Mouse (Mus musculus) CH12.LX (cell line): ENCODE measurements at regions not wholly inside any gene's neighbourhood (a gene's known extent, or its start where the extent isn't known, plus 50 kb on each side); places are given as distances from the start of the nearest gene placed in this dataset.

ENCODE experiments used
- DNase-seq: peaks from one replicate; pipeline ENCODE4 v3.0.0-alpha.2; 2013; ENCODE audit errors: extremely low read depth
- H3K27ac ChIP-seq: 2 replicates; pipeline ENCODE4 v1.5.1; 2012; ENCODE audit warnings: low read depth, mild to moderate bottlenecking, control low read depth, moderate library complexity; ENCODE audit not compliant: insufficient read depth
- H3K27me3 ChIP-seq: replicated peaks from 2 replicates; pipeline ENCODE3; 2012; ENCODE audit warnings: inconsistent platforms
- H3K36me3 ChIP-seq, 2 experiments: replicated peaks in 1 of 2; 2 replicates each; pipeline versions ENCODE3 to v1.6.1; 2012; ENCODE audit warnings: inconsistent platforms in 1 of 2, low read length in 1 of 2, mild to moderate bottlenecking in 1 of 2, mixed read lengths in 1 of 2, moderate library complexity in 1 of 2; ENCODE audit not compliant: control insufficient read depth in 1 of 2, insufficient read depth in 1 of 2
- H3K4me1 ChIP-seq, 2 experiments: 2 replicates each; pipeline ENCODE4 v1.6.1; 2012; ENCODE audit warnings: inconsistent platforms in 1 of 2, moderate library complexity in 1 of 2; ENCODE audit not compliant: insufficient read depth in 2 of 2, control insufficient read depth in 1 of 2
- H3K4me2 ChIP-seq: 2 replicates; pipeline ENCODE4 v1.6.1; 2012; ENCODE audit warnings: low read depth, mild to moderate bottlenecking, control low read depth; ENCODE audit not compliant: poor library complexity, insufficient read depth, severe bottlenecking
- H3K4me3 ChIP-seq, 3 experiments: fragments of 150-350 bp in 1 of 3; sonication (generic) in 1 of 3; replicated peaks in 1 of 3; 2 replicates each; pipeline versions ENCODE3 to v1.5.1; 2011 to 2012; ENCODE audit warnings: low read depth in 2 of 3, low read length in 2 of 3, mild to moderate bottlenecking in 2 of 3, moderate library complexity in 2 of 3, control low read depth in 1 of 3, improper control_type of control experiment in 1 of 3, inconsistent platforms in 1 of 3, mixed read lengths in 1 of 3; ENCODE audit not compliant: poor library complexity in 1 of 3
- H3K79me2 ChIP-seq: replicated peaks from 2 replicates; pipeline ENCODE4 v1.6.1; 2012; ENCODE audit warnings: mild to moderate bottlenecking, moderate library complexity; ENCODE audit not compliant: control insufficient read depth, poor library complexity, insufficient read depth, severe bottlenecking; ENCODE audit errors: extremely low read depth
- H3K9ac ChIP-seq: 2 replicates; pipeline ENCODE4 v1.6.1; 2012; ENCODE audit warnings: low read depth, mild to moderate bottlenecking, control low read depth, moderate library complexity; ENCODE audit not compliant: insufficient read depth
- H3K9me3 ChIP-seq: replicated peaks from 2 replicates; pipeline ENCODE3; 2012; ENCODE audit warnings: low read length, inconsistent platforms, mixed read lengths
- CHD1 ChIP-seq: IDR thresholded peaks from 2 replicates; pipeline ENCODE4 v1.6.1; 2012; ENCODE audit warnings: low read depth, low read length, improper control_type of control experiment, inconsistent platforms
- ELF1 ChIP-seq: IDR thresholded peaks from 2 replicates; pipeline ENCODE4 v1.6.1; 2014; ENCODE audit warnings: low read depth, mild to moderate bottlenecking, inconsistent platforms, low read length, improper control_type of control experiment
- GABPA ChIP-seq: IDR thresholded peaks from 2 replicates; pipeline ENCODE4 v1.6.1; 2012; ENCODE audit warnings: low read depth, low read length, improper control_type of control experiment, inconsistent platforms; ENCODE audit not compliant: insufficient replicate concordance
- HCFC1 ChIP-seq: IDR thresholded peaks from 2 replicates; pipeline ENCODE4 v1.6.1; 2012; ENCODE audit warnings: low read depth, mild to moderate bottlenecking, inconsistent platforms, low read length, improper control_type of control experiment
- NELFE ChIP-seq: IDR thresholded peaks from 2 replicates; pipeline ENCODE4 v1.6.1; 2011; ENCODE audit warnings: low read depth, low read length, improper control_type of control experiment
- NRF1 ChIP-seq: IDR thresholded peaks from 2 replicates; pipeline ENCODE4 v1.6.1; 2014; ENCODE audit warnings: low read depth, mild to moderate bottlenecking, inconsistent platforms, low read length, improper control_type of control experiment, moderate library complexity
- PAX5 ChIP-seq: IDR thresholded peaks from 2 replicates; pipeline ENCODE4 v1.6.1; 2012; ENCODE audit warnings: low read length, inconsistent platforms, mixed read lengths
- POLR2A ChIP-seq: IDR thresholded peaks from 2 replicates; pipeline ENCODE4 v1.6.1; 2011; ENCODE audit warnings: low read depth, mild to moderate bottlenecking, improper control_type of control experiment, low read length
- RAD21 ChIP-seq: IDR thresholded peaks from 2 replicates; pipeline ENCODE4 v1.6.1; 2011; ENCODE audit warnings: low read depth, mild to moderate bottlenecking, low read length, improper control_type of control experiment, moderate library complexity
- TCF12 ChIP-seq: IDR thresholded peaks from 2 replicates; pipeline ENCODE4 v1.6.1; 2014; ENCODE audit warnings: low read depth, mild to moderate bottlenecking, inconsistent platforms, low read length, improper control_type of control experiment
- UBTF ChIP-seq: IDR thresholded peaks from 2 replicates; pipeline ENCODE4 v1.6.1; 2012; ENCODE audit warnings: low read depth, mild to moderate bottlenecking, inconsistent platforms, low read length, improper control_type of control experiment, moderate library complexity
- USF2 ChIP-seq: conservative IDR thresholded peaks from 2 replicates; pipeline ENCODE4 v1.6.1; 2011; ENCODE audit warnings: low read depth, low read length, improper control_type of control experiment
- ZKSCAN1 ChIP-seq: IDR thresholded peaks from 2 replicates; pipeline ENCODE4 v1.6.1; 2012; ENCODE audit warnings: low read depth, inconsistent platforms, low read length, improper control_type of control experiment, borderline replicate concordance
- dilution Hi-C: fragments of 300-500 bp; cut with MboI; formaldehyde crosslinking; loops from 2 replicates; pipeline ENCODE4 v1.14.3; 2020; ENCODE audit warnings: low sequenced_read_pairs; ENCODE audit not compliant: extremely low pct_unique_long_range_greater_than_20kb, extremely low pct_ligation_motif_present
- in situ Hi-C: fragments of 300-500 bp; cut with MboI; formaldehyde crosslinking; loops from 3 replicates; pipeline ENCODE4 v1.14.3; 2019; ENCODE audit warnings: low sequenced_read_pairs, low pct_ligation_motif_present, low pct_unique_long_range_greater_than_20kb, mixed read lengths

- dilution Hi-C loops = no loop called here
- Histone ChIP-seq H3K9ac (no peak overlapping the region), H3K4me3 (no peak overlapping the region), H3K36me3 (no peaks in the 10 kb centered on the region), H3K9me3 (peaks cover 32% of the 10 kb centered on the region), H3K27me3 (no peaks in the 10 kb centered on the region), H3K4me2 (no peak overlapping the region), H3K27ac (no peak overlapping the region), H3K79me2 (no peaks in the 10 kb centered on the region), H3K4me1 (no peaks in the 10 kb centered on the region)
- no peak for DNase-seq
- TF ChIP-seq TCF12 (no peak), ELF1 (no peak), UBTF (no peak), RAD21 (no peak), GABPA (no peak), POLR2A (no peak)
- in situ Hi-C loops = no loop called here
These were observed 690.0 kb downstream of the Pkhd1 start for GRCm38 (mm10) chr1:19927736-19928327.

- Histone ChIP-seq H3K36me3 (no peaks in the 10 kb centered on the region), H3K27me3 (no peaks in the 10 kb centered on the region), H3K4me2 (no peak overlapping the region), H3K4me3 (no peak overlapping the region), H3K79me2 (no peaks in the 10 kb centered on the region), H3K4me1 (no peaks in the 10 kb centered on the region), H3K9me3 (peaks cover 20% of the 10 kb centered on the region), H3K27ac (no peak overlapping the region), H3K9ac (no peak overlapping the region)
- dilution Hi-C loops (no loop called here), in situ Hi-C loops (no loop called here)
- DNase-seq = no peak
- no peak for TF ChIP-seq CHD1
- TF ChIP-seq USF2 = no peak
- no peak for TF ChIP-seq HCFC1
- TF ChIP-seq ZKSCAN1 = no peak
- TF ChIP-seq PAX5 = no peak
- TF ChIP-seq POLR2A = no peak
- TF ChIP-seq NELFE = no peak
- TF ChIP-seq NRF1 = no peak
These were observed 666.7 kb downstream of the Pkhd1 start for GRCm38 (mm10) chr1:19951050-19951679.
